Mouse (Mus musculus): ENCODE results near the gene Tmem213.

The Tmem213 gene

GRCm38 (mm10) chr6:38109160-38109795 is at the start of gene Tmem213:
Gene Tmem213 (plus strand): TSS chr6:38109255.
- in situ Hi-C loops (cut with MboI, MseI) = no loop called here

GRCm38 (mm10) chr6:38064621-38065020 is 44.4 kb upstream of the Tmem213 start:
- in situ Hi-C loops (cut with MboI, MseI) = loop anchor here (10.0 kb wide), 1 partner anchor 470 kb away; no protein-coding TSS in a partner anchor

GRCm38 (mm10) chr6:38065122-38065500 is 43.9 kb upstream of the Tmem213 start:
- in situ Hi-C loops (cut with MboI, MseI) = loop anchor here (10.0 kb wide), 1 partner anchor 470 kb away; no protein-coding TSS in a partner anchor

- in situ Hi-C loops (cut with MboI, MseI) = loop anchor here (10.0 kb wide), 1 partner anchor 471 kb away; no protein-coding TSS in a partner anchor
Measured at GRCm38 (mm10) chr6:38065501-38066122, 43.4 kb upstream of the Tmem213 start.

- in situ Hi-C loops (cut with MboI, MseI) = loop anchor here (10.0 kb wide), 1 partner anchor 471 kb away; no protein-coding TSS in a partner anchor
Measured at GRCm38 (mm10) chr6:38066215-38066614, 42.8 kb upstream of the Tmem213 start.

GRCm38 (mm10) chr6:38071256-38071655 is 37.8 kb upstream of the Tmem213 start:
- in situ Hi-C loops (cut with MboI, MseI) = no loop called here

- in situ Hi-C loops (cut with MboI, MseI) = no loop called here
Measured at GRCm38 (mm10) chr6:38072137-38072796, 36.8 kb upstream of the Tmem213 start.

- in situ Hi-C loops (cut with MboI, MseI) = no loop called here
Measured at GRCm38 (mm10) chr6:38073592-38073991, 35.5 kb upstream of the Tmem213 start.

- in situ Hi-C loops (cut with MboI, MseI) = no loop called here
Measured at GRCm38 (mm10) chr6:38080364-38080763, 28.7 kb upstream of the Tmem213 start.

GRCm38 (mm10) chr6:38081727-38082341 is 27.2 kb upstream of the Tmem213 start:
- in situ Hi-C loops (cut with MboI, MseI) = no loop called here

GRCm38 (mm10) chr6:38083204-38083603 is 25.9 kb upstream of the Tmem213 start:
- in situ Hi-C loops (cut with MboI, MseI) = no loop called here

- in situ Hi-C loops (cut with MboI, MseI) = no loop called here
Measured at GRCm38 (mm10) chr6:38087242-38088026, 21.6 kb upstream of the Tmem213 start.

GRCm38 (mm10) chr6:38092539-38092938 is 16.5 kb upstream of the Tmem213 start:
- in situ Hi-C loops (cut with MboI, MseI) = no loop called here

GRCm38 (mm10) chr6:38094701-38095100 is 14.4 kb upstream of the Tmem213 start:
- in situ Hi-C loops (cut with MboI, MseI) = loop anchor here (5.0 kb wide), 1 partner anchor 88 kb away; no protein-coding TSS in a partner anchor

GRCm38 (mm10) chr6:38096961-38097370 is 12.1 kb upstream of the Tmem213 start:
- in situ Hi-C loops (cut with MboI, MseI) = loop anchor here (5.0 kb wide), 1 partner anchor 85 kb away; no protein-coding TSS in a partner anchor

- in situ Hi-C loops (cut with MboI, MseI) = no loop called here
Measured at GRCm38 (mm10) chr6:38102216-38102795, 6.7 kb upstream of the Tmem213 start.

GRCm38 (mm10) chr6:38103775-38104174 is 5.3 kb upstream of the Tmem213 start:
- in situ Hi-C loops (cut with MboI, MseI) = no loop called here

GRCm38 (mm10) chr6:38105924-38106323 is 3.1 kb upstream of the Tmem213 start:
- in situ Hi-C loops (cut with MboI, MseI) = no loop called here

- in situ Hi-C loops (cut with MboI, MseI) = no loop called here
Measured at GRCm38 (mm10) chr6:38108449-38108848, 606 bp upstream of the Tmem213 start.

GRCm38 (mm10) chr6:38109871-38110270 is 816 bp downstream of the Tmem213 start:
- in situ Hi-C loops (cut with MboI, MseI) = no loop called here

GRCm38 (mm10) chr6:38110859-38111258 is 1.8 kb downstream of the Tmem213 start:
- in situ Hi-C loops (cut with MboI, MseI) = no loop called here
